18 mouse cellular contexts compared by ENCODE assay signal in genomic region chr5:144591248-144591880, GRCm38 (mm10). TPM values are rescaled to one million over a fixed set of nuclear protein-coding genes. Genes with fewer than 3 reads are reported as not detected.
A peak's percentile ranks its signal among the peaks of the same experiment; 100 is the strongest.
DNase-seq lines count a peak whose midpoint lies in the region; ATAC-seq and TF ChIP-seq lines count a peak whose summit lies in the region.
"Had no signal": no experiment of that assay in that cellular context is flagged by ENCODE, and none has a peak within 500 bp of the region (broad histone marks: within the 10 kb centered on the region; RNA-seq: fewer than 3 reads in every experiment).

No protein-coding gene starts in this region.

- no peak overlapping the region; the same call in 1 of the 2 replicates for H3K9ac ChIP-seq in forebrain, embryonic 11.5 days (ENCODE audit: low read length)
- no peak overlapping the region for H3K9ac ChIP-seq in forebrain, postnatal 0 days
- H3K9ac ChIP-seq in midbrain, embryonic 11.5 days (ENCODE audit: low read length) = no peak overlapping the region
- no peak overlapping the region for H3K9ac ChIP-seq in neural tube, embryonic 13.5 days
- no peak overlapping the region for H3K9ac ChIP-seq in stomach, postnatal 0 days (ENCODE audit: low read length)
- H3K9ac ChIP-seq: embryonic facial prominence, embryonic 13.5 days; lung, embryonic 14.5 days had no signal

- peak; percentile 49; the same call in 1 of the 2 replicates for ATAC-seq in forebrain, embryonic 11.5 days (replicated peaks; ENCODE audit: low FRiP score)
- ATAC-seq in forebrain, postnatal 0 days = peak; percentile 66
- ATAC-seq in midbrain, embryonic 11.5 days (ENCODE audit: low FRiP score) = peak; percentile 90
- ATAC-seq in neural tube, embryonic 13.5 days (ENCODE audit: low read depth) = peak; percentile 61; the same call in 1 of the 2 replicates
- ATAC-seq in stomach, postnatal 0 days (ENCODE audit: low FRiP score, low TSS enrichment) = no peak

- no peak for TF ChIP-seq CTCF in forebrain, postnatal 0 days (IDR thresholded peaks at IDR 0.05; ENCODE audit: low read depth)
- TF ChIP-seq CTCF in stomach, postnatal 0 days (IDR thresholded peaks at IDR 0.05; ENCODE audit: low read depth) = no peak

- 36% methylated on average over 12 of the region's 12 CpGs for WGBS in forebrain, embryonic 11.5 days
- WGBS in forebrain, postnatal 0 days = 17% methylated on average over 12 of the region's 12 CpGs
- 28% methylated on average over 12 of the region's 12 CpGs for WGBS in midbrain, embryonic 11.5 days
- 19% methylated on average over 12 of the region's 12 CpGs for WGBS in neural tube, embryonic 13.5 days
- 45% methylated on average over 12 of the region's 12 CpGs for WGBS in stomach, postnatal 0 days

- no peak overlapping the region for H3K27ac ChIP-seq in forebrain, embryonic 11.5 days (ENCODE audit: low read depth, low read length)
- H3K27ac ChIP-seq in forebrain, postnatal 0 days (ENCODE audit: low read depth, low read length) = no peak overlapping the region
- H3K27ac ChIP-seq in midbrain, embryonic 11.5 days (ENCODE audit: low read depth, low read length) = peak overlapping the region; percentile 32
- peak overlapping the region; percentile 19; the same call in 1 of the 2 replicates for H3K27ac ChIP-seq in neural tube, embryonic 13.5 days (replicated peaks)
- H3K27ac ChIP-seq in stomach, postnatal 0 days (replicated peaks) = no peak overlapping the region
- H3K27ac ChIP-seq: embryonic facial prominence, embryonic 13.5 days; heart, embryonic 10.5 days had no signal

- DNase-seq in forebrain, embryonic 11.5 days (ENCODE audit: low spot score) = no peak
- peak; percentile 25 for DNase-seq in forebrain, postnatal 0 days
- DNase-seq in midbrain, embryonic 11.5 days (ENCODE audit: low spot score, missing footprints) = peak; percentile 90
- DNase-seq in cerebellum, adult 11-12 months = no peak
- DNase-seq in stomach, postnatal 0 days (ENCODE audit: low spot score) = no peak
- no peak for DNase-seq in cerebellum, adult 9-11 months
- DNase-seq: adrenal gland, postnatal 10 days; cerebellum, adult 8-10 months; gastrocnemius, postnatal 14 days; kidney, adult 11 months; kidney, postnatal 14 days; lung, embryonic 14.5 days; thymus, adult 18-20 months had no signal

- no peaks in the 10 kb centered on the region; the same call in 1 of the 2 replicates for H3K9me3 ChIP-seq in forebrain, embryonic 11.5 days (ENCODE audit: control insufficient read depth, low read length)
- H3K9me3 ChIP-seq in forebrain, postnatal 0 days (ENCODE audit: low read length) = no peaks in the 10 kb centered on the region
- no peaks in the 10 kb centered on the region; the same call in 1 of the 2 replicates for H3K9me3 ChIP-seq in midbrain, embryonic 11.5 days (ENCODE audit: control insufficient read depth, low read length)
- H3K9me3 ChIP-seq in neural tube, embryonic 13.5 days = peaks cover 14% of the 10 kb centered on the region
- no peaks in the 10 kb centered on the region for H3K9me3 ChIP-seq in stomach, postnatal 0 days (ENCODE audit: control insufficient read depth, low read length)

- no peaks in the 10 kb centered on the region for H3K36me3 ChIP-seq in forebrain, embryonic 11.5 days (ENCODE audit: control insufficient read depth, insufficient read depth, low read length)
- H3K36me3 ChIP-seq in forebrain, postnatal 0 days (ENCODE audit: insufficient read depth) = no peaks in the 10 kb centered on the region
- H3K36me3 ChIP-seq in midbrain, embryonic 11.5 days (ENCODE audit: control insufficient read depth, insufficient read depth, low read length) = no peaks in the 10 kb centered on the region
- H3K36me3 ChIP-seq in neural tube, embryonic 13.5 days = no peaks in the 10 kb centered on the region
- H3K36me3 ChIP-seq in stomach, postnatal 0 days (ENCODE audit: control insufficient read depth, insufficient read depth, low read length) = no peaks in the 10 kb centered on the region
- H3K36me3 ChIP-seq: embryonic facial prominence, embryonic 13.5 days; heart, embryonic 10.5 days had no signal

- no peak overlapping the region for H3K4me2 ChIP-seq in forebrain, embryonic 11.5 days (ENCODE audit: low read depth, low read length, severe bottlenecking)
- peak overlapping the region; percentile 13; the same call in 1 of the 2 replicates for H3K4me2 ChIP-seq in forebrain, postnatal 0 days (ENCODE audit: low read depth)
- H3K4me2 ChIP-seq in midbrain, embryonic 11.5 days = no peak overlapping the region; the same call in 1 of the 2 replicates
- no peak overlapping the region for H3K4me2 ChIP-seq in neural tube, embryonic 13.5 days
- no peak overlapping the region for H3K4me2 ChIP-seq in stomach, postnatal 0 days (replicated peaks; ENCODE audit: low read depth)
- H3K4me2 ChIP-seq: embryonic facial prominence, embryonic 13.5 days; liver, embryonic 11.5 days; lung, embryonic 14.5 days had no signal

- H3K4me3 ChIP-seq in forebrain, embryonic 11.5 days (ENCODE audit: low read depth, low read length) = no peak overlapping the region
- no peak overlapping the region for H3K4me3 ChIP-seq in forebrain, postnatal 0 days (ENCODE audit: low read depth, low read length)
- no peak overlapping the region for H3K4me3 ChIP-seq in midbrain, embryonic 11.5 days (ENCODE audit: low read depth, low read length)
- H3K4me3 ChIP-seq in neural tube, embryonic 13.5 days = no peak overlapping the region
- no peak overlapping the region for H3K4me3 ChIP-seq in stomach, postnatal 0 days (ENCODE audit: low read depth, low read length)
- H3K4me3 ChIP-seq: embryonic facial prominence, embryonic 13.5 days; heart, embryonic 10.5 days; myocyte had no signal

- no peak for TF ChIP-seq EP300 in stomach, postnatal 0 days (optimal IDR thresholded peaks at IDR 0.05)

- no peaks in the 10 kb centered on the region for H3K27me3 ChIP-seq in forebrain, embryonic 11.5 days (ENCODE audit: control insufficient read depth, insufficient read depth, low read length)
- no peaks in the 10 kb centered on the region for H3K27me3 ChIP-seq in forebrain, postnatal 0 days (ENCODE audit: insufficient read depth, low read length)
- no peaks in the 10 kb centered on the region for H3K27me3 ChIP-seq in midbrain, embryonic 11.5 days (ENCODE audit: control insufficient read depth, insufficient read depth, low read length)
- no peaks in the 10 kb centered on the region for H3K27me3 ChIP-seq in neural tube, embryonic 13.5 days
- no peaks in the 10 kb centered on the region for H3K27me3 ChIP-seq in stomach, postnatal 0 days (ENCODE audit: control insufficient read depth, insufficient read depth, low read length)
- H3K27me3 ChIP-seq: embryonic facial prominence, embryonic 13.5 days had no signal

- peaks cover 9% of the 10 kb centered on the region for H3K4me1 ChIP-seq in forebrain, embryonic 11.5 days (replicated peaks; ENCODE audit: control insufficient read depth, insufficient read depth, low read length)
- H3K4me1 ChIP-seq in forebrain, postnatal 0 days (ENCODE audit: insufficient read depth) = peaks cover 6% of the 10 kb centered on the region; the same call in 1 of the 2 replicates
- peaks cover 6% of the 10 kb centered on the region for H3K4me1 ChIP-seq in midbrain, embryonic 11.5 days (ENCODE audit: control insufficient read depth, insufficient read depth, low read length)
- H3K4me1 ChIP-seq in neural tube, embryonic 13.5 days (replicated peaks) = no peaks in the 10 kb centered on the region; the same call in 1 of the 2 replicates
- H3K4me1 ChIP-seq in stomach, postnatal 0 days (replicated peaks; ENCODE audit: control insufficient read depth, insufficient read depth) = no peaks in the 10 kb centered on the region
- H3K4me1 ChIP-seq: embryonic facial prominence, embryonic 13.5 days; heart, embryonic 10.5 days had no signal

RNA-seq across cellular contexts. Expression of gene Nptx2, which starts 45.7 kb away (rescaled TPM):
- polyA plus RNA-seq in forebrain, embryonic 11.5 days (2014; fragmentation: Nextera tagmentation; extraction: Ambion mirVana) = 2.3 and 2.5 TPM in 2 replicates
- total RNA-seq in forebrain, postnatal 0 days (2014; rRNA removed) = 22.5 and 33.1 TPM in 2 replicates
- polyA plus RNA-seq in forebrain, postnatal 0 days (2015; fragmentation: Nextera tagmentation; extraction: Ambion mirVana) = 5.1 and 6.9 TPM in 2 replicates
- polyA plus RNA-seq in midbrain, embryonic 11.5 days (2014; fragmentation: Nextera tagmentation; extraction: Ambion mirVana) = 1.8 and 1.9 TPM in 2 replicates
- polyA plus RNA-seq in neural tube, embryonic 13.5 days (2015; fragmentation: Nextera tagmentation; extraction: Ambion mirVana) = 7.0 and 7.1 TPM in 2 replicates
- polyA plus RNA-seq in stomach, postnatal 0 days (2015; fragmentation: Nextera tagmentation; extraction: Ambion mirVana) = 4.6 and 5.1 TPM in 2 replicates
- polyA plus RNA-seq: myocyte had no signal

Comparison
In these comparisons a context has a peak if more than half of its experiments do, and no peak if none do; other contexts are left out.
1. DNase-seq: peak in forebrain, postnatal 0 days (single experiment) and midbrain, embryonic 11.5 days (single experiment); none in forebrain, embryonic 11.5 days (single experiment), cerebellum, adult 11-12 months (single experiment), stomach, postnatal 0 days (single experiment) and cerebellum, adult 9-11 months (single experiment).
2. H3K27ac ChIP-seq: peak in midbrain, embryonic 11.5 days (single experiment) and neural tube, embryonic 13.5 days (single experiment); none in forebrain, embryonic 11.5 days (single experiment), forebrain, postnatal 0 days (single experiment) and stomach, postnatal 0 days (single experiment).